Mouse (Mus musculus): Measurements from ENCODE around the gene Gm12695.

Gene Gm12695

DNA sequence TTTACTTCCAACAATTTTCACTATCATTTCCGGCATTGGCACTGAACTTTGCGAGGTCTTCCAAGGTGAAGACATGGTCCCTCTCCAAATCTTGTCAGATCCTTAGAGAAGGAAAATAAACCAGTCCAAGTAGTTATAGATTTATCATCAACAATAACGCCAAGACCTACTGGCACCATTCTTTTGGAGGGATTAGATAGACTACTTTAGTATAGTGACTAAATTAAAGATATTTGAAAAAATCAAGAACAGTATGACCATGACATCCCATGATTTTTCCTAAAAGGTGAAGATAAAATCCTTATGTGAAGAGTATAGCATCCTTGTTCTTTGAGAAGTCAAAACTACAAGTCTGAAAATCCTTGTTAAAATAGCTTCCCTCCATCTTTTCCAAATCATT is at the start of gene Gm12695:
TSS of gene Gm12695 (minus strand) at position 101 of the 400 bp plus-strand sequence.
- DNase-seq (ENCODE audit: low read depth, low spot score): no peak

DNA sequence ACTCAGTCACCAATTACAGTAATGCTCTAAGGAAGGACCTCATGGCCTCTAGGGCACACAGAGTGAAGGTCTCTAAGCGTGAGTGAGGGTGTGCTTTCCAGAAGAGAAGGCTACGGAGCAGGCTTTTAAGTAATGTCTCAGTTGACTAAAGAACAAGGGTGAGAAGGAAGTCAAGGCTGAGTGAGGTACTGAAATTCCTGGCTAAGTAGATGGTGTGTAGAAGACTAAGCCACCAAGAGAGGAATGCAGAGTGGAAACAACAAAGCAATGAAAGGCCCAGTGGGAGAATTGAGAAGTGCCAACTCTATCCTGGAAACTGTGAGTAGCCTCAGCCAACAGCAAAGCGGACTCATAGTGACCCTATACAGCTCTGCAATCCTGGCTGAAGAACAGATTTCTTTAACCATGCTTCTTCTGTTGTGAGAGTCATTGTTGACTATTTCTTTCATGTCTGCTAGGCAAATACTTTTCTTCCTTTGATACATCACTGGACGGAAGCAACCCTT is 40.6 kb upstream of the Gm12695 start:
- DNase-seq (ENCODE audit: low read depth, low spot score): no peak

DNA sequence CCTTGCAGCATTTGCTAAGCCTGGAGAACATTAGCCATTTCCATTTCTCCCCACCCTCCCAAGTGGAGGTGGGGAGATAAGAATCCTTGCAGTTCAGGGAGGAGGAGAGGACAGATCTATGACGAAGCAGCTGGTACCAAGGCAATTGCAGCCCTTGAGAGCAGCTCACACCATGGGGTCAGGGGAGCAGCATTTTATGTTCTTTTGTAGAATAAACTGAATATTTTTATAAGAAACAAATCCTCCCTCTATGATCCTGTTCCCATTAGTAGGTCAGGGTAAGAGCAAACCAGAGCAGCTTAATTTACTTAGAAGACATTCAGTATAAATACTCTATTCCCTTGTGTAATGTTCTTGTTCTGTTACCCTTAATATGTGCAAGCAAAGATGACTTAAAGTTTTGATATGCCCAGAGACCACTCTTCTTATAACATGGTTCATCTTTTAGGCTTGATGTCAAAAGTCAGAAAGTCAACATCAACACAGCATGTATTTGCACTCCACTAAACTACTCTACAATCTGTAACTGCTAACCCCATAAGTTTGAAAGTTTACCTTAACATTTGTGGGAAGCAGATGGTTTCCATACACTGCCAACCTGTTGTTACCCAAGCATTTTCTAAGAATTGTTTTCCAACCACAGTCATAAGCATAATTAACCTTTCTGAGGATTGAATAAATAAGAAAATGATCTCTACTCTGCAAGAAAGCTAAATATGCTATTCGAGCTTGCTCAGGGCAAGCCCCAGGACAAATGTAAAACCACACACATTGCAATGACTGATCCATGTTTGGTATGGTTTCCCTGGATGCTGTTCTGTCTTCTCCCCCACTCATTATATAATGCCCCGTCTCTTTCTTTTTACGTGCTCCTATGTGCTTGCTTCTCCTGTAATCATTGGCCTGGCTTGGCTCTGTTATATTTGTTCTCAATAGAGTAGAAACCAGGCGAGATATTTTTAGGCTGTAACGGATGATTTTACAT is 22.1 kb upstream of the Gm12695 start:
- DNase-seq (ENCODE audit: low read depth, low spot score): no peak

DNA sequence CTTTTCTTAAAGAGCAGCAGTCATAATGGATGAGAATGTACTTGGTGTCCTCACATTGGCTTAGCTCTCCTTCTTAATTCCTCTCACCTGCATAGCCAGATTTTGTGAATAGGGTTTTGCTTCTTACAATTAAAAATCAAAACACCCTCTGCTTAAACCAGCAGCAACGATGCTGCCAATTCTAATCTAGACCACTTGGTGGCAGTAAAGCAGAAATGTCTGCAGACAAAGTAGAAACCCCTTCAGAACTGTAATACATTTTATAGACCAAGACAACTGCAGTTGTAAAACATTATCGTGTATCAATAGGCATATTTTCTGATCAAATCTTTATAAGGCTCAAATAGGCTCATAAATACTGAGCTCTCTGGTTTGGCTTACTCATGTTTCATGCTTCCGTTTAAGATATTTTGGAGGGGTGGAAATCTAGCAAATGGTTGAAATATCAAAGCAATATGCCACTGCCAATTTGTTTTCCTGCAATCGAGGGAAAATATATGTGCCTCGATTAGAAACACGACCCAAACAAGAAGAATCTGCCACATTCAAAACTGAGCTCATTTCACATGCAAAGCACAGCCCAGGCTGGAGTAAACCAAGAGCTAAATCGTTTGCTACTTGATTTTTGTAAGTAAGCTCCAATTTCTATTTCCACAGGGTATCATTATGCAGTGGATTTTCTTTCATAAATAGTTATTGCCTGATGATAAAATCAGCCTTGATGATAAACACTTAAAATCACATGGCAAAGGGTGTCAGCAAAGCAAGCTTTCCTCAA is 14.6 kb upstream of the Gm12695 start:
- peak; percentile 43 for DNase-seq (ENCODE audit: low read depth, low spot score)

DNA sequence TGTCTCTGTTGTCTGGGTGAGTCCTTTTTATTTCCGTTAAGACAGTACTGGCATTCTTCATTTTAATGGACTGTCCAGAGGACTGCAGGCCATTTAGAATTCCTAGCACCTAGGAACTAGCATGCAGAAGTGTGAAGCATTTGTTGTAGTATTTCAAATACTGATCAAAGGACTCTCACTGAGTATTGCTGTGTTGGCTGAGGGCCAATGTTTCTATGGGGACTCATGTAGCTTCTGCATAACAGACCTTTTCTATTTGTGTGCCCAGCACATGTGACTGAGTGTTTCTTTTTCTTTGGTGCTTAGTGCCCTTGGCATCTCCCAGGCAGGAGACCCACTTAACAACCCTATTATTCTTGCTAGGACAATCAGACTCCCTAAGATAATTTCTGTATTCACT is 12.6 kb upstream of the Gm12695 start:
- DNase-seq (ENCODE audit: low read depth, low spot score): no peak

DNA sequence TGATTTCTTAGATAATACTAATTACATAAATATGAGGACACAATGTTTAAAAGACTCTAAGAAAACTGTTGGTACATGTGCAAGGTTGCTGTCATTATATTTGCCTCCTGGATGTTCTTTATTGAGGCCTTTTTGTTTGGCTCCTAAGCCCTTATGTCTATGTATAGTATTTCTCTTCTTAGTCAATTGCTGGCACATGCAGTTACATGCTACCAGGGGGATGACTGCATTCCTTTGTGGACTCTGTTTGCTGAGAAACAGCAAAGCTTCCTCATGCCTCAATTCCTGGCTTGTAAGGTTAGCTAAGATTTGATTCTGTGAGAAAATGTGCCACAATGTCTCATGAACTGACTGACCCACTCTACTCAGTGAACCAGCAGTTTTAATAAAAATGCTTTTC is 6.3 kb upstream of the Gm12695 start:
- no peak for DNase-seq (ENCODE audit: low read depth, low spot score)

DNA sequence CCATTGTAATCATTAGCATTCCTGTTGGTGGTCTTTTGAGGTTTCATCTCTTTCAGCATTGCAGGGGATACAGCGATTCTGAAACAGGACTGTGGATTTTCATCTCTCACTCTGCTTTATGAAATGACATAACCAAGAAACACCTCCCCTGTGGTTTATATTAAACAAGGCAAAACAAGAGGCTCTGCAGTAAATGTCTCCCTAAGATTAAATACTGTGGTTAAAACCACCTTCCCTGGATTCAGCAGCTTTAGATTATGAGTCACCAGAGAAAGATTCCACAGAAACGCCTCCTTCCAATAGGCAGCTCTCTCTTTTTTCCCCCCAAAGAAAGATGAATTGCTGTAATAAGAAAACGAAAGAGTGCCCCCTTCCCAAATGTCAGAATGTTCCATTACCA is 4.9 kb upstream of the Gm12695 start:
- peak; percentile 16 for DNase-seq (ENCODE audit: low read depth, low spot score)

DNA sequence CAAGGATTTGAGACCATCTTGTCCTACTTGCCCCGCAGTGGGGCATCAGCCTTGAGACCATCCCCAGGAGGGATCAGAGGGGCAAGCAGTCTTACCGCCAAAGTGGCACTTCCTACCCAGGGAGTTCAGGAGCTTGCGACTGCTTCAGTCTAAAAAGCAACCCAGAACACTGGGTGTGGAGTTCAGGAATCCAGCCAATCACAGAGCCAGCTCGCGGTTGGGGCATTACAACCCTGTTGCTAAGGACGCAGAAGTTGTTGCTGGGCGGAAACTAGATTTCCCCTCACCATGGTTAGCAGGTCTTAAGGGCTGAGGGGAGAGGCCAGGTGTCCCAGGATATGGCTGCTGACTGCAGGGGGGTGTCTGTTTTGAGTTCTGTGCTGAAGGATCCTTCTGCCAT is 1.6 kb upstream of the Gm12695 start:
- peak; percentile 43 for DNase-seq (ENCODE audit: low read depth, low spot score)

DNA sequence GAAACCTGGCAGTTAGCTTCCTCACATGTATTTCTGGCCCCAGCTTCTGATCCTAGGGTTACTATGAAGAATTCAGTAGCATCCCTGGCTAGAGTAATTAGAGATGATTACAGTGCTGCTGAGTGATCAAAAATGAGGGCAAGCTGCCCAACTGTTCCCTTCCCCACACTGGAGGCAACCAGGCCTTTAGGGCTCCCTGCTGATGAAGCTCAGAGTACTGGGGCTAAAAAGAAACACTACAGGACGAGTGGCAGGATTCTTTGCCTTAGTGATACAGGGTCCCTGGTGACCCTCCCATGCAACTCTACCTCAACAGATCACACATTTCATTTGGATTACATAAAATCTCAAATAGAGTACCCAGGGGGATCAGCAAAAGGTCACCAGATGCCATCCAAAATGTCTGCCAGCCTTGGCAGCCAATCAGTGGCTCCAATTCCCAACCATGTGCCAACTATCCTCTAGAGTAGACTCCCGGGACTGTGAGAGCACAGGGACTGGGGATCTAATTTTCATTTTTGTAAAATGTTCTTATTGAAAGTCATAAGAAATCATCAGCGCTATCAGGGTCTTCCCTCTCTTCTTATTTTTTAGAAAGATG is 11.9 kb downstream of the Gm12695 start:
- DNase-seq (ENCODE audit: low read depth, low spot score): no peak

DNA sequence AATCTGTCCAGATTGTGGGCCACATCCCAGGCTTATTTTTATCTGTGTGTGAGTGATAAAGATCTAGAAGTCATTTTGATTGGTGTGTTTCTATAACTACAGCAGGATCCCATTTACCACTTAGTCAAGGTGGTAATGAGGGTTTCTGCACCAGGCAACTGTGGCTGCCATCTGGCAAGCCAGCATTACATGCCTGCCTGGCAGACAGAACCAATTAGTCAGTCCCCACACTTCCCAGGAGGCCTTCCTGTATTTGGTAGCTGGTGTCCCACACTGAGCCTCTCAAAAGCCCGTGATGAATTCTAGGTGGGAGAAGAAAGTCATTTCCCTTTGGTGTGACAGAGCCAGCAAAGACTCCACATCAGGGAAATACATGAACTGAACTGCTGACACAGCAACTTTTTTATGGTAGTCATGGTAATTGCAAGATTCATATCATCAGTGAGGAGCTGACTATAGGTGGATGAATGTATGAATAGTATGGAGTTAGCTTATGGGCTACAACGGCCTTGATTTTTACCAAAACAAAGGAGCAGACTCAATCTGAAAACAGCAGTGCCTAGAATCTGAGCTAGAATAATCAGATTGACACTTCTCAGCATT is 18.5 kb downstream of the Gm12695 start:
- DNase-seq (ENCODE audit: low read depth, low spot score): peak; percentile 57

DNA sequence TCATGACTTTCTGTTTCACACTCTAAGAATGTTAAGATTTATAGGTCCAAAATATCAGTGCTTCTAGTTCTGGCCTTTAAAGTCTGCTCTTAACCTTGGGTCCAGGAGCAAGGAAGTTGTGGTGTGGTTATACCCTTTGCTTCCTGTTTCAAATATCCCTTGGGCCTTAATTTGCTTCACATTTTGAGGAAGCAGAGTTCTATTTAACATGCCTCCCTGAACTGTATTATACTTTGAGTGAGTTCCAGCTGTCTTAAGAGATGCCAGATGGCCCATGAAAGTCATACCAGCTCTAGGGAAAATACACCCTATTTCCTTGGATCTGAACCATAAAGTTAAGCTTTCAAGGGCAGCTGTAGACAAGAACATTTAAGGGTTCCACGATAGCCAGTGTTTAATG is 33.0 kb downstream of the Gm12695 start:
- peak; percentile 66 for DNase-seq (ENCODE audit: low read depth, low spot score)

DNA sequence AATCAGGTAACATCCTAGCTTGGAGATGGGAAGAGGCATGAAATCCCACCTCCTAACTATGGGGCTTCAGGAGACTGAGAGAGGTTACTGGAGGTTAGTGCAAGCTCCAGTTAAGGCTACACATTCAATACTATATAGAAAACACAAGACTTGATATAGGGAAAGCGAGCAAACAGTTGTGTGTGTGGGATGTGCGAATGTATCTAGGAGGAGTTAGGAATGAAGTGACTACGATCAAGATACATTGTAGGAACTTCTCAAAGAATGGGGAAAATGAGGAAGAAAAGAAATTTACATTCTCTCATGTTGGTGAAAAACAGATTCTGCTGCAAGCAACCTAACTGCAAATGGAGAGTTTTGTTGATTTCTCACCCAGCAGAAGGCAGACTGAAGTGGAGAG is 44.5 kb downstream of the Gm12695 start:
- DNase-seq (ENCODE audit: low read depth, low spot score): no peak

DNA sequence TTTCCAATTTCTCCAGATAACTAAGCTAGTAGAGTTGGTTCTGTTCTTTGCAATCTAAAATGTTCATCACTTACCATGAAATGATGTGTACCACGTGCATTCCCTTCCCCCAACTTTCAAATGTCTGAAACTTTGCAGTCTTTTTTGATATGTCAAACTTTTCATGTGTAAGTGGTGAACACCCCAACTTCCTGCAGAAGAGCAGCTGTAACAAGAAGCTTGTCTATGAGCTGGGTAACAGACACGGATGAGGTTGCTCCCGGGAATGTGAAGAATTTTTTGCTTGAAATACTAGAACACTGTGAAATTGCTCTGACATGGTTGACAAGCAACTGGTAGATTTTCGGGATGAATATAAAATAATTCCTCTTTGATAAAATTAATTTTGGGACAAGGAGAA is 55.7 kb downstream of the Gm12695 start:
- DNase-seq (ENCODE audit: low read depth, low spot score): no peak

DNA sequence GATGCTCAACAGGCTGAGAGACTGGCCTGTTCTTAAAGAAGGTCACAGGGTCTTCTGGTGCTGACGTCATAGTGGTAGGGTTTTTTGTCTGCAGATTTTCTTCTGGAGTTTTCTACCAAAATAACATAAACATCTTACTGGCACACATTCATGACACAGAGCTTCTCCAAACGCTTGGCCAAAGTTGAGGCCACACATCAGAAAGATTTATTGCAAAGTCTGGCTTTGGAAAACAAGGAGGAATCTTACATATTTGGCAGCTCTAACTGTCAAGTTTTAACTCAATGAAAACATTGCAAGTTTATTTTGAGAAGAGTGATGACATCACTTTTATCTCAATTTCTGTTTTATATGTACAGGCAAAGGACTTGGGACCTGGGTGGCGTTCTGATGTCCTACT is 56.8 kb downstream of the Gm12695 start:
- no peak for DNase-seq (ENCODE audit: low read depth, low spot score)

DNA sequence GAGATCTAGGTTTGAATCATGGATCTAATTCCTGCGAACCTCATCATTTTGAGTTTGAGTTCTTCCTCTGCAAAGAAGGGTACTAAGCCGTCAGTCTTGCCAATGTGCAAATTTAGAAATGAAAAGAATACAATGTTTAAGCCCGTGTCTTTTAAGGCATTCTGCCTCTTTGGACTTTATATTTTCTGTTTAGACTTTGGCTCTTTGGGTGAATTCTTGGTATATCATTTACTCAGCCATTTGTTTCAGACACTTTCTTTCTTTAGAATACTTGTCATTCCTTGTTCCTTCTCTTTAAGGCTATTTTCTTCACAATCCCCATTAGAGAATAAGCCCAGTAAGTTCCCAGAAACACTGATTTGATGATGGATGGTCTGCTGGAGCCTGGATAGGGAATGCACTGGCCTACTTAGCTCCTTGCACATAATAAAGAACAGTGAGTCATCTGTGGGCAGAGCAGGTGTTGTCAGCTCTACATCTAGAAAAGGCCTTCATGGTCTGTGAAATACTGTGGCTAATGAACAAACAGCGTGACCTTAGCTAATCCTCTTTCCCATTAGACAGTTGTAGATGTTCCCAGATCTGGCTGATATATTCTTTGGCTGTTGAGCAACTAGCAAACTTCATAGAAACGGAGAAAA is 59.5 kb downstream of the Gm12695 start:
- DNase-seq (ENCODE audit: low read depth, low spot score): no peak

DNA sequence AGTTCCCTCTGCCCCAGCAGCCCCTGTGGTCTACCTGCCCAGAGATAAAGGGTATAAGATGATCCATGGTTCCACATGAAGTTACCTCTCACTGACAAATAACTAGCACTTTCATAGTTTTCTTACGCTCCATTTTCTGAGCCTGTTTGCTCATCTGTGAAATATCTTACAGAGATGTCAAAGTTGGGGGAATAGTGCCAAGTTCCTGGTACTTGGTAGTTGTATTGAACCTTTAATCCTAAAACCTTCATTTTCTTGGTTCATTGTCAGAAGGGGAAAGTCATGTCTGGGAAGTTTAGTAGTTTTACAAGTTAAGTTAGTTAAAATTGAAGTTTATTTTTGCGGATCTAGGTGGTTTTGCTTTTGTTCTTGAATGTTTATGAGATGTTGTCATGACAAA is 62.7 kb downstream of the Gm12695 start:
- no peak for DNase-seq (ENCODE audit: low read depth, low spot score)

DNA sequence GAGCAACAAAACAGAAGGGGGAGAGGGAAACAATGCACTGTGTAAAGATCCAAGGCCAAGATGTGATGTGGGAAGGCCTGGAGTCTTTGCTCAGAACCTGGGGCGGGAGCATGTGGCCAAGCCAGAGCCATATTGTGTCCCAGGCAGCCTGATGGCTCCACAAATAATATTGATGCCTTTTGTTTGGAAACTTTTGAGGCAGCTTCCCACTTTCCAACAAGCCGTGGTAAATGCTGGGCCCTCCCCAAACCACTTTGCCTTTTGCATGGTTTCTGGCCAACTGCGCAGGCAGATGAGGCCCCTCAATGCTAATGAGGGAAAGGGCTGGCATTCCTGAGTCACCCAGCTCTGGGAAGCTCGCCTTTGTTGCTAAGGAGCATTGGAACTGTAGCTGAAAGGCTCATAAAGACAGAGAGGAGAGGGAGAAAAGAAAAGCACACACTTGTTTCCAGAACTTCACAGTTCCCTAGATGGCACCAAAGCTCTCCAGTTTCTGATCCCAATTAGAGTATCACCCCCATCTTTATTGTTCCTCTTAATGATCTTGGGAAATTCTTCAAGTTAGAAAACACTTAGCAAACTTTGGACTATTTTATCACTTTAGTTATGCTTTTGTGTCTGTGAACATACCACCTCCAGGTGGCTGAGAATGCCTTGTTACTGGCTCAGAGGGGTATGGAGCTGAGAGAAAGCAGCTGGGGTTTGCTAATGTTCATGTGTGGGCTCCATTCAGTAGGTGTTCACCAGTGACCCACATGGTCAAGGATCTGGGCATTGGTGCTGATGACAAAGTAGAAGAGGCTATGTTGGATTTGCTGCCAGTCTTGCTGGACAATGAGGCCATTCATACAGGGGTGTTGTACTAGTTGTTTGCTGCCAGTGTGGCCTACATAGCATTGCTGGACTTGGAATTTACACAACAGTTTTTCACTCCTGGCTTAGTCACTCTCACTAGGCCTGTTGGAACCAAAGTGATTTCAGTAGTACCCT is 65.7 kb downstream of the Gm12695 start:
- peak; percentile 24 for DNase-seq (ENCODE audit: low read depth, low spot score)

DNA sequence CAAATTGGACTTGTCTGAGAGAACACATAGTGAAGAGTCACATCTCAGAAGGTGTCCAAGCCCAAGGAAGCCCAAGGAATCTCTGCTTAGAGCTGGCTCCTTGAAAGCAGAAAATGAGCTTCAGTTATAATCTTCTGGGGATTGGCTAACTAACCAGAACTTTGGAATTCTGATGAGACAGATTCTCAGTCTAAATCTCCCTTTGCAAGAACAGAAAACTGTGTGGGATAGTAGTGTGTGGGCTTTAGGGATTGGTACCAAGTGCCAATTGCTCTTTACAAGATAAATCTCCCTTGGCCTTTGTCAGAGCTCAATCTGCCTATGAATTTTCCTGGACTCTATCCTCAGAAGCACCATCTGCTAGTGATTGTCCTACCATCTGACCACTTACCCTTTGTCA is 66.5 kb downstream of the Gm12695 start:
- no peak for DNase-seq (ENCODE audit: low read depth, low spot score)

DNA sequence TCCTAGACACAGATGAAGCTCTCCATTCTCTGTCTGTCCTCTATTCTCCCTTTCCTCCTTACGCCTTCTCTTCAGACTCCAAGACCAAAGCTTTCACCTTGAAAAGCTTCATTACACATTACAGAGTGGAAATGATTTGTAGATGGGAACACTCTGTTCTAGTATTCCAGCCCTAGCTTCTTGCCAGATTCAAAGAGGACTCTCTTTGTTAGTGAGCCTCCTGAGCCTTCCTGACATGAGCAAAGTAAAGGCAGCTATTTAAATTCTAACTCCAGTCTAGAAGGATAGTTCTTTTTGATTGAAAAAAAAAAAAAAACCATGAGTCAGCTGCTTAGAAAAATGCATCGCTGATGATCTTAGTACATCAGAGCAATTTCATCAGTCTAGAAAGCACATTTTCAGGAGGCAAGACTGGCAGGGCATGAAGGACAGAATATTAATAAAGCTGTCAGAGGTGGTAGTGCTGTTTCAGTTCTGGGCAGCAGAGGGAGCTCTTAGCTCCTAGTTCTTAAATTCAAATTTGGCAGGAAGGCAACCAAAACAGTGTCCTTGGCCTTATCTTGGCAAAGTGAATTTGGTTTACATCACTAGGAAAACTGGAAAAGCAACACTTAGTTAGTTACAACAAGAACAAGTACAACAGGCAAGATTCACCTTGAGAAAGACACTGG is 79.6 kb downstream of the Gm12695 start:
- peak; percentile 50 for DNase-seq (ENCODE audit: low read depth, low spot score)

DNA sequence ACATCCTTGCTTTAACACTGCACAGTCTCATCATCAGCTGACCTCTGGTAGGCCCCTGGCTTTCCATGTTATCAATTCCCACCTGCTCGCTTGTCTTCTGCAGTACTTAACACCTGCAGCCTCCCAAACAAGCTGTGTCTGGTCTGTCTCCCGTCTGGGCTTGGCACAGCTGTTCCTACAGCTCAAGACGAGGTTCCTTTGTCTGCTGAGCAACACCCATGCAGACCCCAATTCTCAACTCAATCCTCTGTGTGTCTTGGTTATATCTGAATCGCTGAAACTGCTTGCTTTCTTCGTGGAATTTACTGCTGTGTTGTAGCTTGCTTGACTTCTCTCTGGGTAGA is 86.8 kb downstream of the Gm12695 start:
- DNase-seq (ENCODE audit: low read depth, low spot score): no peak

All from forelimb bud, embryonic 11.5 days (tissue).